18 mouse cellular contexts compared by ENCODE assay signal in genomic region chrX:161030233-161030632, GRCm38 (mm10). TPM values are rescaled to one million over a fixed set of nuclear protein-coding genes. Genes with fewer than 3 reads are reported as not detected.
DNase-seq lines count a peak whose midpoint lies in the region; ATAC-seq and TF ChIP-seq lines count a peak whose summit lies in the region.
"Had no signal": no experiment of that assay in that cellular context is flagged by ENCODE, and none has a peak within 500 bp of the region (broad histone marks: within the 10 kb centered on the region; RNA-seq: fewer than 3 reads in every experiment).

No protein-coding gene starts in this region.

- H3K36me3 ChIP-seq in embryonic facial prominence, embryonic 14.5 days (ENCODE audit: control insufficient read depth, insufficient read depth, low read length): no peaks in the 10 kb centered on the region
- no peaks in the 10 kb centered on the region for H3K36me3 ChIP-seq in embryonic facial prominence, embryonic 10.5 days (replicated peaks)
- H3K36me3 ChIP-seq: G1E; kidney, embryonic 15.5 days; liver, embryonic 13.5 days had no signal

- no peak overlapping the region for H3K4me2 ChIP-seq in embryonic facial prominence, embryonic 14.5 days (ENCODE audit: low read depth, low read length)
- H3K4me2 ChIP-seq: forebrain, embryonic 13.5 days; heart, embryonic 11.5 days; kidney, embryonic 15.5 days; liver, embryonic 13.5 days had no signal

- no peak for ATAC-seq in embryonic facial prominence, embryonic 14.5 days (ENCODE audit: low read depth)
- ATAC-seq: forebrain, embryonic 13.5 days had no signal

- H3K9ac ChIP-seq in embryonic facial prominence, embryonic 14.5 days (ENCODE audit: low read depth, low read length): no peak overlapping the region
- H3K9ac ChIP-seq: forebrain, embryonic 13.5 days; kidney, embryonic 15.5 days; liver, embryonic 13.5 days had no signal

- no peaks in the 10 kb centered on the region; the same call in none of the 2 replicates for H3K27me3 ChIP-seq in embryonic facial prominence, embryonic 14.5 days (replicated peaks; ENCODE audit: control insufficient read depth, insufficient read depth, low read length)
- peaks cover 48% of the 10 kb centered on the region for H3K27me3 ChIP-seq in embryonic facial prominence, embryonic 10.5 days (replicated peaks; ENCODE audit: low read depth, poor library complexity, severe bottlenecking)
- H3K27me3 ChIP-seq: forebrain, embryonic 13.5 days; liver, embryonic 13.5 days had no signal

- H3K9me3 ChIP-seq in embryonic facial prominence, embryonic 14.5 days (ENCODE audit: control insufficient read depth, low read length): no peaks in the 10 kb centered on the region
- H3K9me3 ChIP-seq in embryonic facial prominence, embryonic 10.5 days: no peaks in the 10 kb centered on the region
- H3K9me3 ChIP-seq: forebrain, embryonic 13.5 days; G1E; kidney, embryonic 15.5 days; liver, embryonic 13.5 days had no signal

- peak; percentile 73 for TF ChIP-seq CTCF in layer of hippocampus, adult 2 months (conservative IDR thresholded peaks at IDR 0.05)

- DNase-seq in embryonic facial prominence, embryonic 14.5 days (ENCODE audit: low spot score): peak; percentile 36
- DNase-seq in embryonic facial prominence, embryonic 10.5 days (ENCODE audit: low spot score): no peak
- peak in 1 of 2 experiments; percentile 26 for DNase-seq in layer of hippocampus, adult 2 months (ENCODE audit: low spot score in 2 of 2)
- no peak for DNase-seq in layer of hippocampus, adult 9-11 months
- DNase-seq in retina, embryonic 14.5 days (ENCODE audit: low spot score): peak; percentile 2
- DNase-seq in retina, postnatal 1 day: no peak
- DNase-seq in testis, postnatal 10 days (ENCODE audit: low spot score): no peak
- no peak for DNase-seq in adrenal gland, adult 8-10 months
- DNase-seq: adrenal gland, postnatal 25 days; gastrocnemius, postnatal 25 days; left cerebral cortex, postnatal 4 days; liver, embryonic 13.5 days; thymus, adult 2 months had no signal

- H3K4me3 ChIP-seq in embryonic facial prominence, embryonic 14.5 days (ENCODE audit: low read depth, low read length): no peak overlapping the region
- H3K4me3 ChIP-seq in embryonic facial prominence, embryonic 10.5 days: no peak overlapping the region
- no peak overlapping the region for H3K4me3 ChIP-seq in layer of hippocampus, adult 2 months
- H3K4me3 ChIP-seq: forebrain, embryonic 13.5 days; kidney, embryonic 15.5 days; liver, embryonic 13.5 days had no signal

- no peak overlapping the region for H3K27ac ChIP-seq in embryonic facial prominence, embryonic 14.5 days (replicated peaks; ENCODE audit: low read depth, low read length)
- no peak overlapping the region for H3K27ac ChIP-seq in embryonic facial prominence, embryonic 10.5 days (replicated peaks)
- no peak overlapping the region for H3K27ac ChIP-seq in layer of hippocampus, adult 2 months
- H3K27ac ChIP-seq: forebrain, embryonic 13.5 days; kidney, embryonic 15.5 days; liver, embryonic 13.5 days; macrophage had no signal

- no peaks in the 10 kb centered on the region for H3K4me1 ChIP-seq in embryonic facial prominence, embryonic 14.5 days (ENCODE audit: control insufficient read depth, insufficient read depth, low read length)
- no peaks in the 10 kb centered on the region for H3K4me1 ChIP-seq in embryonic facial prominence, embryonic 10.5 days
- H3K4me1 ChIP-seq: forebrain, embryonic 13.5 days; kidney, embryonic 15.5 days; liver, embryonic 13.5 days had no signal

RNA-seq across cellular contexts. Expression of gene Cdkl5, which starts 35.7 kb away (rescaled TPM):
- 3.0 and 3.7 TPM in 2 replicates for polyA plus RNA-seq in embryonic facial prominence, embryonic 14.5 days (2014; fragmentation: Nextera tagmentation; extraction: Ambion mirVana)
- 1.7 and 1.9 TPM in 2 replicates for polyA plus RNA-seq in embryonic facial prominence, embryonic 10.5 days (2016; fragmentation: Nextera tagmentation; extraction: Ambion mirVana)
- total RNA-seq in layer of hippocampus, adult 2 months (2021): 100 to 1,000 TPM; 109 to 113 TPM
- total RNA-seq in adrenal gland, adult 8-10 months (2022): 10 to 100 TPM; 18.9 to 23.7 (median 21.3) TPM

Comparison
In these comparisons a context has a peak if more than half of its experiments do, and no peak if none do; other contexts are left out.
1. DNase-seq: peak in embryonic facial prominence, embryonic 14.5 days (single experiment) and retina, embryonic 14.5 days (single experiment); none in embryonic facial prominence, embryonic 10.5 days (single experiment), layer of hippocampus, adult 9-11 months (single experiment), retina, postnatal 1 day (single experiment), testis, postnatal 10 days (single experiment) and adrenal gland, adult 8-10 months (single experiment).
2. RNA of gene Cdkl5, which starts 35.7 kb away (total RNA-seq): 109 to 113 TPM in layer of hippocampus, adult 2 months; 18.9 to 23.7 TPM in adrenal gland, adult 8-10 months; every median in the first group is over 4 times any median in the second.